Mouse (Mus musculus) layer of hippocampus, adult 18-20 months (tissue): ENCODE results near the gene Olfr572. TPM values are rescaled to one million over a fixed set of nuclear protein-coding genes. Genes with fewer than 3 reads are reported as not detected.
A peak's percentile ranks its signal among the peaks of the same experiment; 100 is the strongest.

Source experiments
- DNase-seq, 2 experiments: peaks; one replicate each; pipeline ENCODE4 v3.0.0; 2022; ENCODE audit warnings: low spot score in 2 of 2
- long read RNA-seq: library from polyadenylated mRNA; stranded (forward); transcript quantifications from one replicate; pipeline ENCODE4 v2.0.0, GENCODE M21; 2021
- total RNA-seq, 2 experiments: library from RNA; stranded (reverse); gene quantifications; 2 replicates each; pipeline ENCODE4 v1.2.3; 2021

Olfr572 gene
- not detected for total RNA-seq
- long read RNA-seq = 0 reads

DNA sequence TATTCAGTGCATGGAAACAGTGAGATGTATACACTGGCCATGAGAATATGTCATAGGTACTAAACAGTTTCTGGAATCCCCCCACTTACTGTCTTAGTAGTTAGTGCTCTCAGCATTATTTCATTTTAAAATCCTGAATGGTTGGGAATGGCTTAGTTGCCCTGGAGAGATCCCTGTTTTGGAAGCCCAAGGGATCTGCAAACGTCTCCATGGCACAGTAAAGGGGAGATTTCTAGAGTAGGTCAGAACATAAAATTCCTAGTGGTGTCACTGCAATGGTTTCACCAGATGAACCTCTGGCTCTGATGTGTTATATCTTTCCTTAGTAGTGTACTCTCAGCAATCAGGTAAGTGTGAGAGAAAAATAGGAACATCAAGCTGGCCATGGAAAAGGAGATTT is at the start of gene Olfr572:
Gene Olfr572, plus strand, starts transcription at position 301 of the 400 bp plus-strand sequence.
- DNase-seq = no peak

- DNase-seq = no peak
These were observed 47.4 kb upstream of the Olfr572 start, which contains the start of gene Olfr568 for GRCm38 (mm10) chr7:102876822-102877221. Gene Olfr568 (plus strand): TSS chr7:102877122.

- DNase-seq = no peak
These were observed 33.4 kb upstream of the Olfr572 start, which contains the start of gene Olfr569 for GRCm38 (mm10) chr7:102890782-102891181. Gene Olfr569 (minus strand): TSS chr7:102890882.

- DNase-seq = no peak
These were observed 8.9 kb upstream of the Olfr572 start for GRCm38 (mm10) chr7:102915261-102915660.

- DNase-seq = no peak
These were observed 7.8 kb upstream of the Olfr572 start for GRCm38 (mm10) chr7:102916405-102916804.

DNA sequence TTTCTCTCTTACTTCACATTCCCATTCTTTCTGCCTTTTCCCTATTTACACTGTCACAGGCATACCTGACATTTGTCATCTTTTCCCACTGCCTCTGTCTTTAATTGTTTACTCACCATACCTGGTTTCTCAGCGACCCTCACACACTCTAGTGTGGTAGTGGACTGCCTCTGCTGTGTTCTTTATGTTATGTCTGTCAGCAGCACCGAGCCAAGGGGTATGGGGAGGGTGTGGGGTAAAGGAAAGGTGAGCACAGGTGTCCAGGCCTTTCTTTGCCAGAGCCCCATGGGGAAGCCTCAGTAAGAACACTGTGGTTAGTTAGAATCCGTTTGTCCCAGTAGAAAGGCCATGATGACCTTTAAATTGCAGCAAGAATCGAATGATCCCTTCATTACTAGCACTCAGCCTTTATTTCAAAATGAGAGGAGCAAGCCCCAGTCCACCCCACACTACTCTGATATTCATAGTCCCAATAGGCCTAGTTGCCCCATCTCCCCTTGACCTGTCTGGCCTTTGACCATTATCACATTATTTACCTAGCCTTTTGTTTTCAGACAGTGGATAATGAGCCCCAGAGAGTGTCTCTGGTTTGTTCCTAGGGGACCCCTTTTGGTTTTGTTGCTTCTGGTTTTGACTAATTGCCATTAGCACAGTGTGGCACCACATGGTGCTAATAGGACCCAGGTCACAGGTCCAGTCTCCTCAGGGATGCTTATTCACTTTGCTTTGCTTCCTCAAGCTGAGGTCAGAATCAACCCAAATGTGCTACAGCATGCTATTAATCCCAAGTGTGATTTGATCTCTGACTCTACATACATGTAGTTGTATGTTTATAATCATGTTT is 7.0 kb upstream of the Olfr572 start, which contains the start of gene Olfr571:
Gene Olfr571, minus strand, starts transcription at position 505 of the 844 bp plus-strand sequence.
- no peak for DNase-seq

- peak in 1 of 2 experiments; percentile 29 for DNase-seq
These were observed 4.6 kb upstream of the Olfr572 start for GRCm38 (mm10) chr7:102919632-102920031.

DNA sequence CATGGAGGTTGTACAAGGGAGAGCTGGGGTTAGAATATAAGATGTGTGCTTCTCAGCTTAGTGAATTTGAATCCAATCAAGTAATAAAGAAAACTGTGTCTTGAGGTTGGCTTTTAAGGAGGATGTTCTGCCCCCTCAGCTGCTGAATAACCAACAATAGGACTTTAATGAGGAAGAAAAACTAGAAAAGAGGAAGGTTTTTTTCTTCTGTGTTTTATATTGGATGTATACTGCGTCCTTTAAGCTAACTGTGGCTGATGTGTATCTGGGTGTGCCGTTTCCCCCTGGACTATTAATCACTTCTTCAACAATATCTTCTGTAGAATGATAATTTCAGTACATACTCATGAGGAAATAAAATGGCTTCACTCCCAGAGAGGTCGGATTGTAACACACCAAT is 2.9 kb downstream of the Olfr572 start:
- no peak for DNase-seq

DNA sequence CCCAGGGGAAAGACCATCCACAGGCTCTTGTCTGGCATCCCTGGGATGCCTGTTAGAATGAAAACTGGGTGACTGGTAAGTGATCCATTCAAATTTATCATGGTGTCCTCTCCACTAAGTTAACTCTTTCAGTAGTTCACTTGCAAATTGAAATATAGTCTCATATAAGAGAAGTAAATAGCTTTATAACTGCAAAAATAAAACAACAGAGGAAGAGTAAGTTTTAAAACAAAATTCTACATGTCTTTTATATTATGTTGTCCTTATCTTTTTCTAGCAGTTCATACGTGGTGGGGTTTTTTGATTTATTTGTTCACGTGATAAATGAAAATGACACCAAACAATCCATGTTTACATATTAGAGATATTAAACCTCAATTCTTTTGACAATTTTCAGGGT is 18.3 kb downstream of the Olfr572 start, which contains the start of gene Olfr573-ps1:
Gene Olfr573-ps1, minus strand, starts transcription at position 101 of the 400 bp plus-strand sequence.
- DNase-seq = no peak

GRCm38 (mm10) chr7:102943417-102943816 is 19.2 kb downstream of the Olfr572 start:
- no peak for DNase-seq

- no peak for DNase-seq
These were observed 24.0 kb downstream of the Olfr572 start, which contains the start of gene Olfr574 for GRCm38 (mm10) chr7:102948167-102948566. Gene Olfr574 (plus strand): TSS chr7:102948467.

DNA sequence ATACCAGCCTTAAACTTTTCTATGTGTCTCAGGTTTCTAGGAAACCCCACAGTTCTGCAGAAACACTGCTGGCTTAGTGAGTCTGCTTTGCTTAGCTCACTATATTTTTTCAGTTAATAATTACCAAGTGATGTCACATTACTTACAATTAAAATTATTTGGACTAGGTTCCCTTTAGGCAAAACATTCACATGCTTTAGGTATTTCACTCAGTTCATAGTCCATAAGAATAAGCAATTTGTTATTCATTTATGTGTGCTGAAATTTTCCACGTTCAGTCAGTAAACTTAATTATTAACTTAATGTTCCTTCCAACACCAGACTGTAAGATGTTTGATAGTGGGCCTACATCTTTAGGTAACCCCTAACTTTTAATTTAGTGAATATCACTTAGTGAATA is 26.5 kb downstream of the Olfr572 start:
- DNase-seq = no peak

- no peak for DNase-seq
These were observed 33.9 kb downstream of the Olfr572 start for GRCm38 (mm10) chr7:102958137-102958536.

GRCm38 (mm10) chr7:102958593-102958992 is 34.4 kb downstream of the Olfr572 start, which contains the start of gene Olfr575:
Gene Olfr575 (minus strand): TSS chr7:102958775.
- no peak for DNase-seq

DNA sequence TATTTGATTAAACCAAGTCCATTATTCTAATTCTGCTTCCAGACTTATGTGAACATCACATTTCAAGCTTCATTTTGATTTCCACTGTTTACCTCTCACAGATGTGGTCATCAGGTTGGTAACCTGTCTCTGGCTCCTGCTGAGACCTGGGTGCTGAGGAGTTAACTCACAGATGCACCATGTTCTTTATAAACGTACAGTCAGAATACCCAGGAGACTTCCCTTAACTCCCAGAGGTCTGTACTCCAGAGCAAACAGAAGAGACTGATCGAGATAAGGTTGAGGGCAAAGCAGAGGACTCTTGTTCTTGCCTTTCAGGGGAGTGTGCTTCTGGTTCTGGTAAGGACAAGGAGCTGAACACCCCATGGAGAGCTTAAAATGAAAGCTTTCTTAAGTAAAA is 38.2 kb downstream of the Olfr572 start, which contains the start of gene Olfr576:
Gene Olfr576, plus strand, starts transcription at position 301 of the 400 bp plus-strand sequence.
- no peak for DNase-seq

GRCm38 (mm10) chr7:102974399-102974798 is 50.2 kb downstream of the Olfr572 start:
- DNase-seq = no peak

DNA sequence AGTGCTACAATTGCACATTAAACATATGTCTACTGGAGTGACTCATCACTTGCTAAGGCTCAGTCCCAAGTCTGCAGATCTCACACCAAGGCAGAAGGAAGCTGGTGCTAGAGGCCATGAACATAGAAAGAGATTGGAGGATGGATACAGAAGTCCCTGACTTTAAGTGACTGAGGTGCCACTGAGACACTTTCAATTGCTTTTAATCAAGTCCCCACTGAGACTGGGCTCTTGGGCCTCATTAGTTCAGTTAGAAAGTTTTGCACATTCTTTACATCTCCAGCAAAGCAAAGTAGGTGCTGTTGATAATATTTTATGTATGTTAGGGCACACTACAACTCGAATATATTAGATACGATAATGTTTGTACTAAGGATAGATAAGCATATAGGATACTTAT is 51.6 kb downstream of the Olfr572 start, which contains the start of gene Olfr577:
Gene Olfr577, minus strand, starts transcription at position 101 of the 400 bp plus-strand sequence.
- DNase-seq = no peak

Other genes starting within 250 kb of the Olfr572 start
- gene Trim68, start 237.1 kb upstream of the Olfr572 start, total RNA-seq = 1 to 10 TPM; 5.2 to 6.4 TPM
- under 1 TPM in 1 of 2 experiments, not detected in 1; 0.20 TPM for gene Olfr557, start 228.5 kb upstream of the Olfr572 start, total RNA-seq
- gene Olfr558, start 222.2 kb upstream of the Olfr572 start, total RNA-seq = under 1 TPM; 0.30 to 0.32 TPM
- gene Olfr33, start 205.3 kb upstream of the Olfr572 start, total RNA-seq = not detected
- not detected for gene Olfr559, start 196.9 kb upstream of the Olfr572 start, total RNA-seq
- not detected for gene Olfr560, start 165.0 kb upstream of the Olfr572 start, total RNA-seq
- gene Olfr78, start 164.9 kb upstream of the Olfr572 start, total RNA-seq = under 1 TPM; 0.10 to 0.12 TPM
- gene Olfr561, start 153.2 kb upstream of the Olfr572 start, total RNA-seq = under 1 TPM in 1 of 2 experiments, not detected in 1; 0.13 TPM
- gene Olfr564, start 120.9 kb upstream of the Olfr572 start, total RNA-seq = not detected
- not detected for gene Olfr566, start 65.6 kb upstream of the Olfr572 start, total RNA-seq
- gene Olfr568, start 47.3 kb upstream of the Olfr572 start, total RNA-seq = not detected
- gene Olfr569, start 33.5 kb upstream of the Olfr572 start, total RNA-seq = not detected
- gene Olfr570, start 29.8 kb upstream of the Olfr572 start, total RNA-seq = not detected
- gene Olfr571, start 6.9 kb upstream of the Olfr572 start, total RNA-seq = not detected
- not detected for gene Olfr573-ps1, start 18.2 kb downstream of the Olfr572 start, total RNA-seq
- gene Olfr574, start 24.1 kb downstream of the Olfr572 start, total RNA-seq = not detected
- gene Olfr575, start 34.4 kb downstream of the Olfr572 start, total RNA-seq = not detected
- not detected for gene Olfr576, start 38.3 kb downstream of the Olfr572 start, total RNA-seq
- not detected for gene Olfr577, start 51.5 kb downstream of the Olfr572 start, total RNA-seq
- not detected for gene Olfr578, start 64.9 kb downstream of the Olfr572 start, total RNA-seq
- not detected for gene Olfr582, start 113.6 kb downstream of the Olfr572 start, total RNA-seq
- not detected for gene Olfr583, start 126.9 kb downstream of the Olfr572 start, total RNA-seq
- gene Olfr584, start 157.5 kb downstream of the Olfr572 start, total RNA-seq = not detected
- not detected for gene Olfr585, start 173.3 kb downstream of the Olfr572 start, total RNA-seq
- gene Olfr586, start 201.2 kb downstream of the Olfr572 start, total RNA-seq = not detected
- gene Olfr588-ps1, start 216.5 kb downstream of the Olfr572 start, total RNA-seq = not detected
- not detected for gene Olfr589, start 231.9 kb downstream of the Olfr572 start, total RNA-seq